Mouse (Mus musculus): Measurements from ENCODE around the gene Tbx3. TPM values are rescaled to one million over a fixed set of nuclear protein-coding genes. Genes with fewer than 3 reads are reported as not detected.

Tbx3 gene
- total RNA-seq, 2 experiments from 2014 or later, result 6.5 to 9.4 TPM

Other genes with a start within 250 kb of the Tbx3 start
- under 1 TPM in 1 of 2 experiments, not detected in 1; 0.11 TPM for gene Tbx5, start 162.0 kb downstream of the Tbx3 start, total RNA-seq (2021)

Data from gastrocnemius, postnatal 14 days (tissue).